Mouse (Mus musculus): Measurements from ENCODE around the gene Hs3st3a1.

The Hs3st3a1 gene

GRCm38 (mm10) chr11:64489587-64490433 lies 54.7 kb downstream of the Hs3st3a1 start:
- no peak for DNase-seq (ENCODE audit: low read depth, low spot score)

DNA sequence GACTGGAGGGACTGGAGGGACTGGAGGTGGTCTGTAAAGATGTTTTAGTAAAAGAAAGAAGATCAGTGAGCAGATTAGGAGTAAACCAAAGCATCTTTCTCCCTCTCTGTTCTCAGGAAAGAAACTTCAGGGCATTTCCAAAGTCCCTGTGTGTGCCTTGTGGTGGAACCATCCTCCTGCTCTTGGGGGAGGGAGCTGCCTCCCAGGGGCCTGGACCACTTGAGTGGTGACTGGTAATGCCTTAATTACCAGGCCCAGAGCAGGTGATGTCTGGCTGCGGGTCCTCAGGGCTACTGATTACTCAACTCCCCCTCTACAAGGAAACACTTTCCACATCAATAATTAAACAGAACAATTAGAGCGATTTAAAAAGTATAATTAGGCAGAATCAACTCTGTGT lies 59.3 kb downstream of the Hs3st3a1 start:
- no peak for DNase-seq (ENCODE audit: low read depth, low spot score)

- no peak for DNase-seq (ENCODE audit: low read depth, low spot score)
These were observed 60.8 kb downstream of the Hs3st3a1 start for GRCm38 (mm10) chr11:64495935-64496334.

GRCm38 (mm10) chr11:64496677-64497076 lies 61.5 kb downstream of the Hs3st3a1 start:
- DNase-seq (ENCODE audit: low read depth, low spot score), result no peak

DNA sequence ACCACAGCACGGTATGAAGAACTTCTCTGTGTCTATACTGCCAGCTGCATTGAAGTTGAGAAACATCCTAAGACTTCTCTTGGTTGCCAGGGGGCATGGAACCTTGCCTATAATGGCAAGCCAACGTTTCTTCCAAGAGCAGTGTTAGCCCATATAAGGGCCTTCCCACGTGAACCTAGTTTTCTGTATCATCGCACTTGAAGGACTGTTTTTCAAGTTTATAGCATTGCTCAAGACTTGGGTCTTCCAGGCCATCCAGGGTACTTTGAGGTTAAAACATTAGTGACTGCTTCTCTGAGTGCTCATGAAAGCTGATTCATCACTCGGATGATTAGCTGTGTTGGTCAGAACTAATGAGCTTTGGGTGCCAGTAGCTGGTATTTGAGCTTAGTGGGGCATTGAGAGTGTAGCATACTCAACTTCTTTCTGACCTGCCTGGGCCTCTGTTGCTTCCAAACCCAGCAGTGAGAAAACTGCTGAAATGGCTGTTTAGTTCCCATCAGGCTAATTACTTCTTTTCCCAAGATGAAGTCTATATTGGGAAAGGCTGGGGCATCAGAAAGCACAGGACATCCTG lies 65.5 kb downstream of the Hs3st3a1 start:
- no peak for DNase-seq (ENCODE audit: low read depth, low spot score)

DNA sequence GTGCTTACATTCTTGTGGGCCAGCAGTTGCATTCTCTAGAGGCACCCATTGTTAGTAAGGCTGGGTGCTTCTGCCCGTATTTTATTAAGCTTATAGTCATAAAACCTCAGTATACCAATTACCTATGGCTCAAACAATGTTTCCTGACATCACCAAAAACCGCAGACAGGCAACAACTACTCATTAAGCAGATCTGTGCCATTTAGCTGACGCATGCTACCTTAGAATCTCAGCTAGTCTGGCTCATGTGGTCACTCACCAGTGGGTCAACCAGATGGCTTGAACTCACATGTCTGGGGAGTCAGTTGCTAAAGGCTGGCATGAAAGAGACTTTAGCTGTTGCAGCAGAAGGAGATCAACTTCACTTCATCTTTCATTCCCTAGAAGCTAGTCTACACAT lies 67.9 kb downstream of the Hs3st3a1 start:
- DNase-seq (ENCODE audit: low read depth, low spot score), result no peak

DNA sequence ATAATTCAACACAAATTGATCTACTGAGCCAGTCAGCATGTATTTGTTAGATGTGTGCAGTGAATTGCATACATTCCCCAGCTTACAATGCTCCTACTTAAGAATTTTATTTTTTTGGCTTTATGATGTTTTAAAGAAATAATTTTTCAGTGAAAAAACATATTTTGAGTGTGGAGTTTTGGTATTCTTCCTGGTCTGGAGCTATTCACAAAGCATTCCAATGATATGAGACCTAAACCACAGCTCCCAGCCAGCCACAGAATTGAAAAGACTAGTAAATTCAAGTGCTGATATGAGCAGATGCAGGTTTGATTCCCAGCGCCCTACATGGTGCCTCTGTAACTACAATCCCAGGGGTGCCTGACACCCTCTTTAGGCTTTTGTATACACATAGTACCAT lies 70.8 kb downstream of the Hs3st3a1 start:
- DNase-seq (ENCODE audit: low read depth, low spot score), result no peak

- DNase-seq (ENCODE audit: low read depth, low spot score), result no peak
These were observed 71.9 kb downstream of the Hs3st3a1 start for GRCm38 (mm10) chr11:64507024-64507423.

GRCm38 (mm10) chr11:64509106-64509505 lies 74.0 kb downstream of the Hs3st3a1 start:
- no peak for DNase-seq (ENCODE audit: low read depth, low spot score)

- DNase-seq (ENCODE audit: low read depth, low spot score), result no peak
These were observed 77.2 kb downstream of the Hs3st3a1 start for GRCm38 (mm10) chr11:64512301-64512700.

DNA sequence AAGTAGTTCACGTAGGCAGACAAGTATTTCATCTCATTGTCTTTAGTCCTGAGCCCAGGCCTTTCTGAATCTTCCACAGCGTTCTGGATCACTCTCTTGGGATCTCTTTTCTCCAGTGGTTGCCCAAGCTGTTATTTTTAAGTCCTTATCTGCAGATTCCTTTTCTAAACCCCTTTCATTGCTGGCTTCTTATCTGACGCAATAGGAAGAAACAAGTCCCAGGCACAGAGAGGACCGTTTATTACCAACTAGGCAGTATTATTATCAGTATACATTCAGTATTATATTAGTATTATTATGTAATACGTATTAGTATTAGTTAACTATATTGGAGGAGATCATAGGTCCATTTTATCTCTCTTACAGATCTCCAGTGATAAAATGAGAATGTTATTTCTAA lies 78.3 kb downstream of the Hs3st3a1 start:
- DNase-seq (ENCODE audit: low read depth, low spot score), result no peak

- no peak for DNase-seq (ENCODE audit: low read depth, low spot score)
These were observed 81.8 kb downstream of the Hs3st3a1 start for GRCm38 (mm10) chr11:64516712-64517589.

DNA sequence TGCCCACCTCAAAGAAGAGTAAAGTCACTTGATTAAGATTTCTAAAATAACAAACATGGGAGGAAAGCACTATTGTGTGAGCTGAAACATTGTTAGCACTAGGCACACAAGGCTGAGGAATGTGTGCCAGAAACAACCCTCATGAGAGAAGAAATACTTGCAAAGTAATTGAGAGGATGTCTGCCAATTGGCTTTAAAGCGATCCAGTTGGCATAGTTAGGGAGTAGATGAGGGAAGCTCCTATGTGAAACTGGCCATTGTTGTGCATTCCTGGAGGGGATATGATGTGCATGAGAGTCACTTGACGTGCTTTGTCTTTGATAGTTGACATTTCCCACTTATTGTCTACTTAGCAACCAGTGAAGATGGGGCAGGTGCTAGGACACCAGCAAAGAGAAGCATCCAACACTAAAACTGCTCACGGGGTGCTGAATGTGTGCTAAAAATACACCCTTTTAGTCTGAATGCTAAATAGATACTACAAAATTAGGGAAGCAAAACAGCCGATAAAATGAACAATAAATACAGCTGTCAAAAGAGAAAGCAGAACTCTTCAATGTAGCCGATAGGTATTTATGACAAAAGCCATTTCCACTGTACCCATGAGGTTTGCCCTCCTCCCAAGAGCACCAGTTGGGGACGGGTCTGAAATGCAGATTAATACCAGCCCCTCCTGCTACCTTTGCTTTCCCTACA lies 83.2 kb downstream of the Hs3st3a1 start:
- DNase-seq (ENCODE audit: low read depth, low spot score), result no peak

GRCm38 (mm10) chr11:64523993-64524570 lies 89.0 kb downstream of the Hs3st3a1 start:
- DNase-seq (ENCODE audit: low read depth, low spot score), result no peak

GRCm38 (mm10) chr11:64537230-64537629 lies 102.1 kb downstream of the Hs3st3a1 start:
- no peak for DNase-seq (ENCODE audit: low read depth, low spot score)

DNA sequence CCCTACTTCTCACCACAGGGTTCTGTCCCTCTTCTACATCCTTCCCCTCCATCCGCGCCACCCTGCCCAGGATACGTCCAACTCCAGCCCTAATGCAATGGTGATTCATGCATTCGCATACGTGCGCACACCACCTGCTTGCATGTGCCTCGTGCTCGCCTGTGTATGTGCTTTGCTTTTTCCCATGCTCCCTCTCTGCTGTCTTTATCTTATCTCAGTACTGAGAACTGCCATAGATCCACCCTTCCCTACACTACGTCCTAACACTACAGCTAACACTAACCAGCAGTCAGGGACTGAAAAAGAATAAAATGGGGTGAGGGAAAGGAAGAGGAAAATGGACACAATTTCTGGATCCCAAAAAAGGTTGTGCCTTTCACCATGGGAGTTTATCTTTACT lies 106.7 kb downstream of the Hs3st3a1 start:
- no peak for DNase-seq (ENCODE audit: low read depth, low spot score)

DNA sequence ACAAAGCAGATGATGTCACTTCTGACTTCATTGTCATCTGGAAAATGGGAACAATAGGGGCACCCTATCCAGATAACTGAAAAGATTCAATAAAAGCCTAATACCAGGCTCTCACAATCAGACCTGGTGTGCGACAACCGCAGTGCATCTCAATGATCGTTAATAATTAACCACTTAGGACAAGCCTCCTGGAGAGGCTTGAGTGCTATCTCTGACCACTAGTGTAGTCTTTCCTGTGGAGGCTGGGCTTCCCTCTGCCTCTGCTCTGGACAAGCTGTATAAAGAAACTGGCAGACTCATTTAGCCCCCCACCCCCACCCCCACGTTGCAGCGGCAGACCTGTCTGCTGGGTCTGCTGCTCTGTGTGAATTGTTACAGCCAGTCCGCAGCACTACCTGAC lies 107.2 kb downstream of the Hs3st3a1 start:
- no peak for DNase-seq (ENCODE audit: low read depth, low spot score)

- DNase-seq (ENCODE audit: low read depth, low spot score), result no peak
These were observed 108.1 kb downstream of the Hs3st3a1 start for GRCm38 (mm10) chr11:64543181-64543641.

GRCm38 (mm10) chr11:64544236-64544635 lies 109.1 kb downstream of the Hs3st3a1 start:
- no peak for DNase-seq (ENCODE audit: low read depth, low spot score)

- no peak for DNase-seq (ENCODE audit: low read depth, low spot score)
These were observed 114.2 kb downstream of the Hs3st3a1 start for GRCm38 (mm10) chr11:64549380-64549779.

- DNase-seq (ENCODE audit: low read depth, low spot score), result no peak
These were observed 114.8 kb downstream of the Hs3st3a1 start for GRCm38 (mm10) chr11:64549955-64550354.

Data from telencephalon, adult 2 months (tissue).